Mouse (Mus musculus): ENCODE results near the gene Emp3.
A peak's percentile ranks its signal among the peaks of the same experiment; 100 is the strongest.

- no peak for TF ChIP-seq MAX (IDR thresholded peaks at IDR 0.05; ENCODE audit: low read depth)
- peak; percentile 37 for TF ChIP-seq POLR2A (IDR thresholded peaks at IDR 0.05; ENCODE audit: insufficient read length, low read depth)
- no peak for TF ChIP-seq USF1 (IDR thresholded peaks at IDR 0.05; ENCODE audit: low read depth)
- TF ChIP-seq REST (IDR thresholded peaks at IDR 0.05; ENCODE audit: insufficient read depth, insufficient read length): no peak
- peak; percentile 51 for TF ChIP-seq E2F4 (IDR thresholded peaks at IDR 0.05; ENCODE audit: insufficient read depth)
- TF ChIP-seq CEBPB (IDR thresholded peaks at IDR 0.05; ENCODE audit: insufficient read depth, poor library complexity, severe bottlenecking): no peak
- TF ChIP-seq SRF (IDR thresholded peaks at IDR 0.05; ENCODE audit: control insufficient read depth, insufficient read length, low read depth): no peak
- peak; percentile 33 to 81 (median 76) for TF ChIP-seq MYOG (IDR thresholded peaks at IDR 0.05; ENCODE audit: control insufficient read depth in 1 of 3, insufficient read depth in 1 of 3, insufficient read length in 2 of 3, low read depth in 2 of 3)
- TF ChIP-seq TCF3 (IDR thresholded peaks at IDR 0.05; ENCODE audit: insufficient read length, low read depth): peak; percentile 48
Measured at GRCm38 (mm10) chr7:45916056-45917003, 4.9 kb downstream of the Emp3 start.

Measured in myocyte (in vitro differentiated cells).